Mouse (Mus musculus) ES-Bruce4 (cell line): ENCODE data around the gene Krtap10-10.

Experiments
- CTCF ChIP-seq: IDR thresholded peaks from one replicate; pipeline ENCODE4 v1.8.1; 2011; ENCODE audit warnings: low read depth, low read length
- EP300 ChIP-seq: IDR thresholded peaks from 2 replicates; pipeline ENCODE4 v1.6.1; 2011; ENCODE audit warnings: low read depth, low read length; ENCODE audit not compliant: insufficient read depth
- POLR2A ChIP-seq: IDR thresholded peaks from one replicate; pipeline ENCODE4 v1.8.1; 2011; ENCODE audit warnings: low read length; ENCODE audit not compliant: insufficient read depth

- no peak for TF ChIP-seq CTCF
- no peak for TF ChIP-seq POLR2A
- TF ChIP-seq EP300 = no peak
Measured at GRCm38 (mm10) chr10:77798921-77799508, 36.7 kb upstream of the Krtap10-10 start, which contains the start of gene Gm19668.
